Mouse (Mus musculus): ENCODE data around the gene Lyst.
"Not testable (repeated sequence)": the region's sequence is repeated elsewhere in the genome, so short reads cannot be mapped to it uniquely, and the experiment has no call there.

The Lyst gene

DNA sequence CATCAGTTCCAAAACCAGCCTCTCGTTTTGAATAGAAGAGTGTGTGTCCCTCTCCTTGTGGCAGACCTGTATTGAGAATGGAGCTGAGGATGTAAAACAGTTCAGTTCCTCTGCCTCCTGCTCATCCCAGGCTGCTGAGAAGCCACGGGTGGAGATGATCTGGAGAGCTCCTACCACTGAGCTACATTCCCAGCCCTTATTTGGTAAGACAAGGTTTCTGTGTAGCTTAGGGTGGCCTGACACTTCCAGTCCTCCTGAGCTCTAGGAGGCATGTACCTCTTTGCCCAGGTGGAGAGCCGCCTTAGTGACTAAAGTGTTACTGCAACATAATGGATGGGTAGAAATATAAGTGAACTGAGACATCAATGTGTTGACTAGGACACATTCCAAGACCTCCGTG, 190.8 kb downstream of the Lyst start:
- DNase-seq (ENCODE audit: low spot score), result no peak

- no peak for DNase-seq (ENCODE audit: low spot score)
Observed at GRCm38 (mm10) chr13:13783296-13783695, 193.1 kb downstream of the Lyst start.

GRCm38 (mm10) chr13:13783894-13784419, 193.8 kb downstream of the Lyst start, which contains the start of gene Gng4:
TSS of gene Gng4 (plus strand) at chr13:13784059.
- no peak for DNase-seq (ENCODE audit: low spot score)

- DNase-seq (ENCODE audit: low spot score), result no peak
Observed at GRCm38 (mm10) chr13:13784420-13784936, 194.3 kb downstream of the Lyst start.

- peak; percentile 12 for DNase-seq (ENCODE audit: low spot score)
Observed at GRCm38 (mm10) chr13:13784981-13785783, 195.0 kb downstream of the Lyst start.

- DNase-seq (ENCODE audit: low spot score), result no peak
Observed at GRCm38 (mm10) chr13:13786971-13787370, 196.8 kb downstream of the Lyst start.

GRCm38 (mm10) chr13:13788070-13788469, 197.9 kb downstream of the Lyst start:
- DNase-seq (ENCODE audit: low spot score), result no peak

DNA sequence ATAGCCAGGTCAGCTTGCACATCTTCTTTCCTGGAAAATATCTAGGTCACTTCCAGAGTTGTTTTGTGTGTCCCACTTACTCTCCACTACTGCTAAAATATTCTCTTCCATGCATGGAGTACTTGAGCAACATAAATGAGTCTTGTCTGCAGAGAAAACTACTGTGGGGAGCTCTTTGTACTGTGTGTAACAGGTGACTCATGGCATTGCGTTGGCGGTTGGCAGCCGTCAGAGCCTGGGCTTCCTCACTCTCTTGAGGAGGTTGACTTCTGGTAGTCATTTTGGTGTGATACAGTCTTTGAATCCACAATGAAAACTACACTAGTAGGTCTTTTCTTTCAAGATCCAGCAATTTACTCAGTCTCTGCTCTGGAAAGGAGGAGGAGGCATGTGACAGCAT, 201.8 kb downstream of the Lyst start:
- DNase-seq (ENCODE audit: low spot score), result no peak

DNA sequence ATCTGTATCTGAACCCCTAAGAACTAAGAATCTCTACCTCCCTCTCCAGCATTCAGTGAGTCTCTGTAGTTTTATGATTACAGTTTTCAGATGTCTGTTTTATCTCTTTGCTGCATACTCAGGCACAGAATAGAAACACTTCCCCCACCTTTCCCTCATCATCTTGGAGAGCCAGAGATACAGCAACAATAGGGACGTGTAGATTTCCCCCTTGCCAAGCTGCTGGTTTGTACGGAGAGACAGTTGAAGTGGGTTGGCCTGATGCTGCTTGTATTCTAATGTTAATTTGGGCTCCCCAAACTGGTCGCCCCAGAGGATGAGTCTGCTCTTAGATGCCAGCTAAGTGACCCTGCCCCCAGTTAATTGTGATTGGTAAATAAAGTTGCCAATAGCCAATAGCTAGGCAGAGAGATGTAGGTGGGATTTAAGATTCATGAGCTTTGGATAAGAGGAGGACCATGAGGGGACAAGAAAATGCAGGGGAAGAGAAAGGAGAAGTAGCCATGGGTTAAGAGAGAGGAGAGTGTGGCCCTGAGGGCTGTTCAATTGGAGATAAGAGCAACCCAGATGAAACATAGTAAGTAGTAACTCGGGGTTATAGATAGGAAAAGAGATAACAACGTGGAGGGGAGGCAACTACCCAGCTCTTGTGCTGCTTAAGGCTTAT, 205.1 kb downstream of the Lyst start:
- DNase-seq (ENCODE audit: low spot score), result no peak

DNA sequence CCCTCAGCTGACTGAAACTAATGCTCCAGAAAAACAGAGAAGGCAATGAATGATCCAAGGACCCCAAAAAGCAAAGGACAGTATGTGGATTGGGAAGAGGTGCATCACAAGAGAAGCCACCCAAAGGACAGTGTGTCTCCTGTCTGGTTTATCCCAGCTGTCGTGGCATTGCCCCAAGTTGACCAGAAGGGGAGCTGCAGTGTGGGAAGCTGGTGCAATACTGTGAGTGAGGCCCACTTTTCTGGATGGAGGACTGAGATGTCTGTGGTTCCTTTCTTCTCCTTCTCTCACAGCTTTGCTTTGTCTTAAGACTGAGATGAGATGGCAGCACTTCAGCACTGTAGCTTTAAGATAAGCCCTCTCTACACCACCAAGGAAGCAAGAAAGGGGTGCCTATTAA, 205.9 kb downstream of the Lyst start:
- no peak for DNase-seq (ENCODE audit: low spot score)

DNA sequence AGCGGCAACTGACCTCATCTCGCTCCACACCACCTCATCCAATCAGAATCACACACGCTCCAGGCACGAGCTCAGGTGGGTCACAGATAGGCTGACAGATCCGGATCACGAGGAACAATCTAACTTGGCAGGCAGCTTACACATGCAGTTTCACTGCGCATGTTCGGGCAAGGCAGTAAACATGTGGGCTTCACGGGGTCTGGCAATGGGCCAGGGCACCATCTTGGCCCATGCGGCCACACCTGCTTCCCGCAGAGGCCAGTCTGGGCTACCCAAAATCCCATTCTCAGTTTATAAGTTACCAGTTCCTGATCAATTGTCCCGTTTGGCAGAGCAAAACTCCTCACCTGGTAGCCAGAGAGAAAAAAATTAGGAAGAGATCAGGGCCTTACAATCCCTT, 207.6 kb downstream of the Lyst start:
- DNase-seq (ENCODE audit: low spot score), result not testable (repeated sequence)

- no peak for DNase-seq (ENCODE audit: low spot score)
Observed at GRCm38 (mm10) chr13:13798775-13799174, 208.6 kb downstream of the Lyst start.

- DNase-seq (ENCODE audit: low spot score), result no peak
Observed at GRCm38 (mm10) chr13:13808337-13809132, 218.3 kb downstream of the Lyst start.

GRCm38 (mm10) chr13:13810885-13811284, 220.7 kb downstream of the Lyst start:
- no peak for DNase-seq (ENCODE audit: low spot score)

GRCm38 (mm10) chr13:13818696-13819095, 228.5 kb downstream of the Lyst start:
- DNase-seq (ENCODE audit: low spot score), result no peak

GRCm38 (mm10) chr13:13820234-13821123, 230.3 kb downstream of the Lyst start:
- no peak for DNase-seq (ENCODE audit: low spot score)

- no peak for DNase-seq (ENCODE audit: low spot score)
Observed at GRCm38 (mm10) chr13:13824946-13825345, 234.7 kb downstream of the Lyst start.

DNA sequence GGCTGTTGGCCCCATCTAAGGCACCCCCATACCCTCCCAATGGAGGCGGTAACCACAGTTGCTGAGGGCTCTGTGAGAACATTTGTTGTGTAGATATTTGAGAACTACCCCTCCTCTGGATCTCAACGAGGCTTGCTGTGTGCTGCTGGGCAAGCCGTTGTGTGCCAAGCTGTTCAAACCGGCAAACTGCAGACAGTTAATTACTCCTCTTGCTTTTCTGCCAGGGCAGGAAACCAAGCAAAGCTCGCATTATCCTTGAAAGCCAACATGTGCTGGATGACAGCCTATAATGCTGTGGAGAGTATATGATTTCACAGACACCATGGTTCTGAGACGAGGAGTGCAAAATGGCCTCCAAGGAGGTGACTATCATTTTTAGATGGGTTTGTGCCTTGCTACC, 236.3 kb downstream of the Lyst start:
- no peak for DNase-seq (ENCODE audit: low spot score)

DNA sequence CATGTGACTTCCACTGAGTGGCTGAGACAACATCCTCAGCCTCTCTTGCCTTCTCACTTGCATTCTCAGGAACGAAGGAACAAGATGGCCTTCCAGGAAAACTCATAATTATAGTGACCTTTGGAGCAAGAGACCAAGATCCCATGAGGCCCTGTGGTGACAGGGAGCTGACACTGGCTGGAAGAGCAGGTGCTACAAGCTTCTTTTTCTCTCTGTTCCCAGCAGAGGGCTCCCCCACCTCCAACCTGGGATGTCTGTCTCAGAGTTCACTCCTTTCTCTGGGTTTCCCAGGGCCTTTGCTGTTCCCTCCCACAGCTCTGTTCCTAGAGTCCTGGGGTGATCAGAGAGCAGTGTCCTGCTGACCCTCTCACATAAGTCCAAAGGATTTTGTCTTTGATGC, 237.9 kb downstream of the Lyst start:
- DNase-seq (ENCODE audit: low spot score), result no peak
